Mouse (Mus musculus): Measurements from ENCODE around the gene Gm15517. TPM values are rescaled to one million over a fixed set of nuclear protein-coding genes. Genes with fewer than 3 reads are reported as not detected.

Gene Gm15517
- polyA plus RNA-seq, 1 experiment, result not detected

DNA sequence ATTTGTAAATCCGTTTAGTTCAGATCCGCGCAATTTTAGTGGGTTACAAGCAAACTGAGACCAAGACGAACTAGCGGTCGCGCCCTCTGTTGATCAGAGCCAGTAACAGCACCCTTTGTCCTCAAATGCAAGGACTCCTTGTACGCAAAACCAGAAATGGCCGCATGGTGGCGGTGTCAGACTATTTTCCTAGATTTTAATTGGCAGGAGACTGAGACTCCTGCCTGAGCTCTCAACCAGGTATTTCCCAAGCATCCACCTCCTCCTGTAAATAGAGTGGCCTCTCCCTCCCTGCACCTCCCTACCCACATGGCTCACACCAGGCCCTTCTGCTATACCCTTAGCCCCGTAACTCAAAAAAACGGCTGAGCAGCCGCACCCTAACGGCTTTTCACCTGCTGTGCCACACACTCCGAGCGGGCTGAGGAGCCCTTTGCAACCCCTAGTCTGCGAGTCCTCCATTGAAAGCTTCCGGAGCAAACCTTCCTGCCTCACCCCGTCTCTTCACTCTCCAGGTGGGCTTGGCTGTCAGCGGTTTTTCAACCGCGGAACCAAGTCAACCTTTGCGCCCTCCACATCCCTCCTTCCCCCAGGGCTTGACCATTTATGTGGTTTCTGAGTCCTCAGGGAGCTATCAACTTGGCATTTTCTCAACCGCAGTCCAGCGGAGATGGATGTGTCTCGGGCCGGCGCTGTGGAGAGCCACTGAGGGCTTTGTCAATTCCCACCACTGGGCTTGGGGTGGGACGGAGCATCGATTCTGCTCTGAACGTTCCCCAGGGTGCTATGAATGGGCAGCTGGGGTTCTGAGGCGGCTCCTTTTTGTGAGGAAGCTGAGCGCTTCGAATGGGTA lies 1.8 kb downstream of the Gm15517 start:
- H3K4me3 ChIP-seq (ENCODE audit: insufficient read depth, low read length), result no peak overlapping the region
- no peaks in the 10 kb centered on the region for H3K4me1 ChIP-seq (ENCODE audit: control insufficient read depth, insufficient read depth, low read length)

GRCm38 (mm10) chr7:44268117-44268516 lies 6.9 kb downstream of the Gm15517 start:
- TF ChIP-seq POLR2A (IDR thresholded peaks at IDR 0.05; ENCODE audit: borderline replicate concordance, low read depth, low read length), result no peak
- TF ChIP-seq CTCF (IDR thresholded peaks at IDR 0.05; ENCODE audit: low read depth, low read length), result no peak

More for the DNA sequence above, 1.8 kb downstream of the Gm15517 start:
- no peak overlapping the region for H3K27ac ChIP-seq (ENCODE audit: insufficient read depth, low read depth, low read length)
- no peak for TF ChIP-seq POLR2A (IDR thresholded peaks at IDR 0.05; ENCODE audit: borderline replicate concordance, low read depth, low read length)
- TF ChIP-seq CTCF (IDR thresholded peaks at IDR 0.05; ENCODE audit: low read depth, low read length), result peak; percentile 87

GRCm38 (mm10) chr7:44269397-44269796 lies 8.2 kb downstream of the Gm15517 start:
- Histone ChIP-seq H3K4me1 (ENCODE audit: control insufficient read depth, insufficient read depth, low read length) (no peaks in the 10 kb centered on the region), H3K27ac (ENCODE audit: insufficient read depth, low read depth, low read length) (no peak overlapping the region), H3K4me3 (ENCODE audit: insufficient read depth, low read length) (no peak overlapping the region)
- no peak for TF ChIP-seq CTCF (IDR thresholded peaks at IDR 0.05; ENCODE audit: low read depth, low read length)
- TF ChIP-seq POLR2A (IDR thresholded peaks at IDR 0.05; ENCODE audit: borderline replicate concordance, low read depth, low read length), result no peak

More at GRCm38 (mm10) chr7:44268117-44268516, 6.9 kb downstream of the Gm15517 start:
- Histone ChIP-seq H3K27ac (ENCODE audit: insufficient read depth, low read depth, low read length) (no peak overlapping the region), H3K4me3 (ENCODE audit: insufficient read depth, low read length) (no peak overlapping the region), H3K4me1 (ENCODE audit: control insufficient read depth, insufficient read depth, low read length) (no peaks in the 10 kb centered on the region)

DNA sequence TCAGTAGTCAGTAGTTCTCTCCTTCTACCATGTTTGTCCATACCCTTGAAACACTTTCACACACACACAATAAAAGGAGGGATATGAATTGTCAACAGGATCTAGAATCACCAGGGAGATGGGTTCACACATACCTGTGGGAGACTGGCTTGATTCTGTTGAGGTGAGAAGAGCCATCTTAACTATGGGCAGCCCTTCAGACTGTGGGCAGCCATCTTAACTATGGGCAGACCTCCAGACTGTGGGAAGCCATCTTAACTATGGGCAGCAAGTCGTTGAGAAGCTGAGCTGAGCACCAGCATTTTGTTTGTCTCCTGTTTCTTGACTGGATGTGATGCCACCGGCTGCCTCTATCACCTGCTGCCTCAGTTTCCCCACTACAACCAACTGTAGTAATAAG lies 10.1 kb downstream of the Gm15517 start:
- H3K27ac ChIP-seq (ENCODE audit: insufficient read depth, low read depth, low read length), result no peak overlapping the region
- no peaks in the 10 kb centered on the region for H3K4me1 ChIP-seq (ENCODE audit: control insufficient read depth, insufficient read depth, low read length)
- H3K4me3 ChIP-seq (ENCODE audit: insufficient read depth, low read length), result no peak overlapping the region
- no peak for TF ChIP-seq POLR2A (IDR thresholded peaks at IDR 0.05; ENCODE audit: borderline replicate concordance, low read depth, low read length)
- TF ChIP-seq CTCF (IDR thresholded peaks at IDR 0.05; ENCODE audit: low read depth, low read length), result no peak

DNA sequence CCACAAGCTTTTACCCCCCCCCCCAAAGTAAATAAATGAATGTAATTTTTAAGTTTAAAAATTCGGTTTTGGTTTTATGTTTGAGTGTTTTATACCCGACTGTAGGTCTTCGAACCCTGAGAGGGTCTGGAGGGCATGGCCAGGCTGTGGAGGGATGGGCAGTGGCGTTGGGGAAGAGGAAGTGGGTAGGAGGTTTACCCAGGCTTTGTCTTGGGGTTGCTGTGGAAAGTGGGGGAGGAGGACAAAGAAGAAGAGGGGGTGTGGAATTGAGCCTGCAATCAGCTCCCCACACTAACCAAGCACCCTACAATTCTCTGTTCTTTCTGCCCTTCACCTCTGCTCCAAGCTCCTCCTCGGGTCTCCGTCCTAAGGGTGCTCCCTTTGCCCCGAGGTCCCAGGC lies 11.3 kb downstream of the Gm15517 start:
- no peak overlapping the region for H3K4me3 ChIP-seq (ENCODE audit: insufficient read depth, low read length)
- no peaks in the 10 kb centered on the region for H3K4me1 ChIP-seq (ENCODE audit: control insufficient read depth, insufficient read depth, low read length)
- TF ChIP-seq POLR2A (IDR thresholded peaks at IDR 0.05; ENCODE audit: borderline replicate concordance, low read depth, low read length), result no peak
- TF ChIP-seq CTCF (IDR thresholded peaks at IDR 0.05; ENCODE audit: low read depth, low read length), result no peak
- no peak overlapping the region for H3K27ac ChIP-seq (ENCODE audit: insufficient read depth, low read depth, low read length)

DNA sequence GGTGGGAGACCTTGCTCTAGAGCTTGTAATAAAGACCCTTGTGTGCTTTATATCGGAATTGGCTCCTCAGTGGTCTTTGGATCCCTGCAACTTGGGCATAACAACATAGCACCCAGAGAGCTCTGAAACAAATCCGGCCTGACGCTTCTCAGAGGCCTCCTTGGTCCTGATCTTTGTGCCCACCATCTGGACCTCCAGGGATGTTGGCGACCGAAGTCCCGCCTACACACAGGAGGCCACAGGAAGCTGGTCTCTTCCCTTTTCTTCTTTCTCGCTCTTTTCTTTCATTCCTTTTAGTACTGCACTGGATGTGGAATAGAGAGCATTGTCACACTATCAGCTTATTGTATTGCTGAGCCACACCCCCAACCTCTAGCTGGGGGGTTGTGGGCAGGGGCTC lies 12.2 kb downstream of the Gm15517 start:
- H3K4me1 ChIP-seq (ENCODE audit: control insufficient read depth, insufficient read depth, low read length), result no peaks in the 10 kb centered on the region
- no peak for TF ChIP-seq CTCF (IDR thresholded peaks at IDR 0.05; ENCODE audit: low read depth, low read length)
- no peak for TF ChIP-seq POLR2A (IDR thresholded peaks at IDR 0.05; ENCODE audit: borderline replicate concordance, low read depth, low read length)
- H3K27ac ChIP-seq (ENCODE audit: insufficient read depth, low read depth, low read length), result no peak overlapping the region
- H3K4me3 ChIP-seq (ENCODE audit: insufficient read depth, low read length), result no peak overlapping the region

DNA sequence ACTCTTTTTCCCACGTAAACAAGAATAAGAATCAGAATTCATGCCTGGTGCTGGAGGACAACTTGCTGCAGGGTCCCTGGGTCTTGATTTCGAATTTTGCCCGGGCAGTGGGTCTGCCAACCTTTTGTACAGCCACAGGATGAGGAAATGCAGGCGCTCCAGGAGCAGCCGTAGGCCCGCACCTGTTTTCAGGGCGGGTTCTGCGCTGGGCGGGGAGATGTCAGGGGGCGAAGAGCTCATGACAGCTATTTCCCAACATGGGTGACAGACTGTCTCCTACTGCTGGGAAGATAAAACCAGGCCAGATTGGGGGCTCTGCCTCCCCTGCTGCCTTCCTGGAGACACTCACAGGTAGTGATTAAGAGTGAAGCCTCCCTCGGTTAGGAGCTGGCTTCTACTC lies 12.8 kb downstream of the Gm15517 start:
- no peak overlapping the region for H3K4me3 ChIP-seq (ENCODE audit: insufficient read depth, low read length)
- TF ChIP-seq CTCF (IDR thresholded peaks at IDR 0.05; ENCODE audit: low read depth, low read length), result no peak
- no peak for TF ChIP-seq POLR2A (IDR thresholded peaks at IDR 0.05; ENCODE audit: borderline replicate concordance, low read depth, low read length)
- H3K27ac ChIP-seq (ENCODE audit: insufficient read depth, low read depth, low read length), result no peak overlapping the region
- H3K4me1 ChIP-seq (ENCODE audit: control insufficient read depth, insufficient read depth, low read length), result no peaks in the 10 kb centered on the region

GRCm38 (mm10) chr7:44275546-44275945 lies 14.3 kb downstream of the Gm15517 start:
- Histone ChIP-seq H3K4me1 (ENCODE audit: control insufficient read depth, insufficient read depth, low read length) (peaks cover 1% of the 10 kb centered on the region), H3K4me3 (ENCODE audit: insufficient read depth, low read length) (no peak overlapping the region), H3K27ac (ENCODE audit: insufficient read depth, low read depth, low read length) (no peak overlapping the region)
- TF ChIP-seq POLR2A (IDR thresholded peaks at IDR 0.05; ENCODE audit: borderline replicate concordance, low read depth, low read length), result no peak
- TF ChIP-seq CTCF (IDR thresholded peaks at IDR 0.05; ENCODE audit: low read depth, low read length), result no peak

- TF ChIP-seq POLR2A (IDR thresholded peaks at IDR 0.05; ENCODE audit: borderline replicate concordance, low read depth, low read length) (no peak), CTCF (IDR thresholded peaks at IDR 0.05; ENCODE audit: low read depth, low read length) (no peak)
- Histone ChIP-seq H3K4me3 (ENCODE audit: insufficient read depth, low read length) (no peak overlapping the region), H3K4me1 (ENCODE audit: control insufficient read depth, insufficient read depth, low read length) (peaks cover 4% of the 10 kb centered on the region), H3K27ac (ENCODE audit: insufficient read depth, low read depth, low read length) (no peak overlapping the region)
Observed at GRCm38 (mm10) chr7:44276461-44277249, 15.4 kb downstream of the Gm15517 start.

DNA sequence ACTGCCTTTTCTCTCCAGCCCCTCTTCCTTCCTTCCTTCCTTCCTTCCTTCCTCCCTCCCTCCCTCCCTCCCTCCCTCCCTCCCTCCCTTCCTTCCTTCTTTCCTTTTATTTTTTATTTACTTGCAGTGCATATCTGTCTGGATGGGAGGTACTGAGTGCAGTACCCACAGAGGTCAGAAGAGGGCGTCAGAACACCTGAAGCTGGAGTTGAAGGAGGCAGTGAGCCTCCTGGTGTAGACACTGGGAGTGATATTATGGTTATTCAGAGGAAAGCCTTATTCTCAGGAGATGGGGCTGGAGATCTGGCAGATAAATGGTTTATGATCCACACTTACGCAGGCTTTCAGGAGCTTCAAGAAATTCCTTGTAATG lies 16.0 kb downstream of the Gm15517 start:
- no peak overlapping the region for H3K4me3 ChIP-seq (ENCODE audit: insufficient read depth, low read length)
- no peak for TF ChIP-seq POLR2A (IDR thresholded peaks at IDR 0.05; ENCODE audit: borderline replicate concordance, low read depth, low read length)
- TF ChIP-seq CTCF (IDR thresholded peaks at IDR 0.05; ENCODE audit: low read depth, low read length), result no peak
- H3K4me1 ChIP-seq (ENCODE audit: control insufficient read depth, insufficient read depth, low read length), result peaks cover 4% of the 10 kb centered on the region
- H3K27ac ChIP-seq (ENCODE audit: insufficient read depth, low read depth, low read length), result no peak overlapping the region

Data from bone marrow macrophage, adult 2 months (primary cell).